Mouse (Mus musculus) CD4-positive naive resting alpha-beta T cell, adult 57 days (primary cell): ENCODE measurements around the gene Cox14. TPM values are rescaled to one million over a fixed set of nuclear protein-coding genes. Genes with fewer than 3 reads are reported as not detected.

Experiments used
- total RNA-seq: library from RNA; stranded (reverse); gene quantifications from one replicate; pipeline ENCODE4 v1.2.4, GENCODE M21; 2023

Gene Cox14
- 52.7 TPM for total RNA-seq

DNA sequence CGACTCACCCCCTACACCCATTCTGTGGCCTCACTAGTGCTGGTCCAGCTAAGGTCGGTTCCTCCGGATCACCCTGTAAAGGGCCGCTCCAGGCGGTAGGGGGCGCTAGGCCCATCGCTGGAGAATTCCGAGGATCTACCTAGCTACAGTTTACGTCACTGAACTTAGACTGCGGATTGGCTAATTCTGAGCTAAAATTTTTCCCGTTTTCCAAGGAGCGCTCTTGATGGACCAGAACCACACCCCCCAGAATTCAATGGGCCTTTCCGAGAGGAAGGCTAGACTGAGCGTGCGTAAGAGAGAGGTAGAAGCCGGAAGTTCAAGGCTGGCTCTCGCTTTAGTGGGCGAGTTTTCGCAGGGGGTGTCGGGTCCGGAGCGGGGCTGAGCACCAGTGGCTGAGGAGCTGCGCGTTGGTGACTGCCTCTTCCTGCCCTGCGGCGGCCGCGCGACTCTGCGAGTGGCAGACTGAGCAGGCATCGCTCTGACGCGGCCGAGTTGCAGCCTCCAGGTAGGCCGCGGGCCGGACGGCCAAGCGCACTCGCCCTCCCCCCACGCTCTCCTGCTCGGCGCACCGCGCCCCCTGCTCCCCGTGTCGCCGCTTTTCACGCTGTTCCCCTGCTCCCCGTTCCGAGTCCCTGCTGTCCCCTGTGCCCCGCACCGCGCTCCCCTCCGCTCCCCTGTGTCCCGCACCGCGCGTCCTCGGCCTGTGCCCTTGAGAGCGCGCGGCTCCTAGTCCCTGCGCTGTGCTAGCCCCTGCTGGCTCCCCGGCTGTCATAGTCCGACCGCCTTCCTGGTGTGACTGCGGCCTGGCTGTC, at the start of gene Cox14:
Gene Cox14, plus strand, starts transcription at position 278 of the 815 bp plus-strand sequence.

DNA sequence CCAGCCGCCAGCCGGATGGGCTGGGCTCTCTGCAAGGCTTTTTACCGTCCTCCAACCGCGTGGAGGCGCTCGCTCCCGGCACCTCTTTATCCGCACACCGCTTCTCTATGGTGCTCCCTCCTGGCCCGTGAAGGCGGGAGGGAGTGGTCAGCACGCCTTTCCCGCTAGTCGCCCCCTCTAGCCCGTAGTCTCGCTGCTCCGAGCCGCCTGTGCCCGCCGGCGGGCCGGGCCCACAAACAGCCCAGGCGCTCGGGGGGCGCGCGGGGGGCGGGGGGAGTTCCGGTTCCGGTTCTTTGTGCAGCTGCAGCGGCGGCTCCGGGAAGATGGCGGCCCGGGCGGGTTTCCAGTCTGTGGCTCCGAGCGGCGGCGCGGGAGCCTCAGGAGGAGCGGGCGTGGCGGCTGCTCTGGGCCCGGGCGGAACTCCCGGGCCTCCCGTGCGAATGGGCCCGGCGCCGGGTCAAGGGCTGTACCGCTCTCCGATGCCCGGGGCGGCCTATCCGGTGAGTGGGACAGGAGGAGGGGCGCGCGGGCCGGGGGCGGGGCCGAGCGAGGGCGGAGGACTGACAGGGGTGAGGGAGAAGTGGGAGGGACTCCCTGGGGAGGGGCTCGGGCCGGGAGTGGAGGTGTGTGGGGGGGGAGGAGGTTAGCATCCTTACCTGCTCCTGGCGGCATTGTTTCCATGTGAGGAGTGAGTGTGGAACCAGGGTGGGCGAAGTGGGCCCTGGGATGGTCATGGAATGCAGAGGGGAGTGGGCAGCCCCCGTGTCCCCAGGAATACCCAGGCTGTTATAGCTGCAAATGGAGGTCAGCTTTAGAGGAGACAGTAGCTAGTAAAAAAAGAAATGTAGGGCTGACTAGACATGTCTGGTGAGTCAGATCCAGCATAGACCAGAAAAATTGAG, 23.2 kb upstream of the Cox14 start, which contains the start of gene Smarcd1:
Gene Smarcd1, plus strand, starts transcription at position 131 of the 902 bp plus-strand sequence.

DNA sequence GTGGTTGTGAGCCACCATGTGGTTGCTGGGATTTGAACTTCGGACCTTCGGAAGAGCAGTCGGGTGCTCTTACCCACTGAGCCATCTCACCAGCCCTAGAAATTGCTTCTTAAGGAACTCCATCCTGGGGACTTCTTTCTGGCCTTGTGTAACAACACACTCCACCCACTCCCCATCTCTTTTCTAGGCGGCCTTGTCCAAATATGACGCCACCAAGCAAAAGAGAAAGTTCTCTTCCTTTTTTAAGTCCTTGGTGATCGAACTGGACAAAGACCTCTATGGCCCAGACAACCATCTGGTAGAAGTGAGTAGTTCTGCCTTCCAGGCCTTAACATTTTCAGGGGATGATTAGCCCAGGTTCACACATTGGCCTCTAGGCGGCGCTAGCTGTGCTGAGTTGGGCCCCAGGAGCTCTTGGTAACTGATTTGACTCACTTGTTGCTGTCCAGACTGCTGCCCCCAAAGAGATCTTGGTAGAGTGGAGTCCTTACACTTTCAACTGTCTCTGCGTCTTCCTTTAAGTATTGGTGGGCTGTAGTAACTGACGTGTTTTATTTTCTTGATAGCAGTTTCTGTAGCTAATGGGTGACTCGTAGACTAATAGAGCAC, 19.9 kb upstream of the Cox14 start, which contains the start of gene Gm17349:
Gene Gm17349, minus strand, starts transcription at position 51 of the 609 bp plus-strand sequence.

DNA sequence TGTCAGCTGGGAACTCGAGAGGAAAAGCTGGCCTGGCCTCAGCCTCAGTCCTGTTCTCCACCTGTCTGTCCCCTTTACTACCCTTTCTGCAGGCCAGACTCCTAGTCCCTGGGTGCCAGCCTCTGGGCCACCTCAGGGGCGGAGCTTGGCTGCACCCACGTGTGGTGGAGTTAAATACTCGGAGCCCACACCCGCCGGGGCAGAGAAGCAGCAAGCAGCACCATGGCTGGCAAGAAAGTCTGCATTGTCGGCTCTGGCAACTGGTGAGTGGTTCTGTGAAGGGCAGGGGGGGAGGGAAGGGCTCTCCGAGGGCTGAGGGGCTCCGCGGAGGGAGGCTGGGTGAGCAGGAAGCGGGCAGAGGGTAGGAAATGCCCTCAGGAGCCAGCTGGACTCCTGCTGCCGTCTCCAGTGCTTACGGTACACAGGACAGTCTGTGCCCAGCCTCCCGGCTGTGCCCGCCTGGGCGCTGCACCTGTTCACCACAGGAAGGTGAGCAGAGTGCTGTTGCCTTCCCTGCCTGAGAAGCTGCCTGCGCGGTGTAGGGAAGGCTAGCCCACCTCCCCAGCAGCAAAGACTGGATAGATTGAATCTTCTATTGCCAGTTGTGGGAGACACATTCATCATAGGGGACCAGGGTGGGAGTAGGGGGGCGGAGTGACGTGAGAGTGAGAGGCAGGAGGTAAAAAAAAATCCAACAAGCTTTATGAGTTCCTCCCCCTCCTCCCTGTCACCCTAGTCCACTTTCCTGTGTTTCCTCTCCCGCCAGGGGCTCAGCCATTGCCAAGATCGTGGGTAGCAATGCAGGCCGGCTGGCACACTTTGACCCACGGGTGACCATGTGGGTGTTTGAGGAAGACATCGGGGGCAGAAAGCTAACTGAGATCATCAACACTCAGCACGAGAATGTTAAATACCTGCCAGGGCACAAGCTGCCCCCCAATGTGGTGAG, 7.8 kb upstream of the Cox14 start, which contains the start of gene Gpd1:
Gene Gpd1, plus strand, starts transcription at position 130 of the 949 bp plus-strand sequence.

DNA sequence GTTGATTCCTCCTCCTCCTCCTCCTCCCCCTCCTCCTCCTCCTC, 47.3 kb downstream of the Cox14 start, which contains the start of gene Cers5:
Gene Cers5, minus strand, starts transcription at position 5 of the 44 bp plus-strand sequence.

Other genes with a start within 250 kb of the Cox14 start
- gene Faim2, start 197.5 kb upstream of the Cox14 start, total RNA-seq, result not detected
- not detected for gene Aqp2, start 146.6 kb upstream of the Cox14 start, total RNA-seq
- not detected for gene Aqp5, start 134.8 kb upstream of the Cox14 start, total RNA-seq
- gene Aqp6, start 124.2 kb upstream of the Cox14 start, total RNA-seq, result not detected
- 5.6 TPM for gene Racgap1, start 74.0 kb upstream of the Cox14 start, total RNA-seq
- gene Asic1, start 55.2 kb upstream of the Cox14 start, total RNA-seq, result not detected
- 64.4 TPM for gene Smarcd1, start 23.5 kb upstream of the Cox14 start, total RNA-seq
- gene Gm17349, start 20.1 kb upstream of the Cox14 start, total RNA-seq, result 2.7 TPM
- gene Gpd1, start 8.1 kb upstream of the Cox14 start, total RNA-seq, result 1.1 TPM
- gene Cers5, start 47.3 kb downstream of the Cox14 start, total RNA-seq, result 61.0 TPM
- 2.7 TPM for gene Lima1, start 149.8 kb downstream of the Cox14 start, total RNA-seq
- not detected for gene Fam186a, start 241.4 kb downstream of the Cox14 start, total RNA-seq
- 53.3 TPM for gene Larp4, start 244.4 kb downstream of the Cox14 start, total RNA-seq